Mouse (Mus musculus) natural killer cell, adult 2 months (primary cell): Measurements from ENCODE around the gene Clps.
"Not testable (repeated sequence)": the region's sequence is repeated elsewhere in the genome, so short reads cannot be mapped to it uniquely, and the experiment has no call there.

Source experiments
- DNase-seq, 2 experiments: peaks; one replicate each; pipeline ENCODE4 v3.0.0; 2022; ENCODE audit warnings: low spot score in 2 of 2

The Clps gene

DNA sequence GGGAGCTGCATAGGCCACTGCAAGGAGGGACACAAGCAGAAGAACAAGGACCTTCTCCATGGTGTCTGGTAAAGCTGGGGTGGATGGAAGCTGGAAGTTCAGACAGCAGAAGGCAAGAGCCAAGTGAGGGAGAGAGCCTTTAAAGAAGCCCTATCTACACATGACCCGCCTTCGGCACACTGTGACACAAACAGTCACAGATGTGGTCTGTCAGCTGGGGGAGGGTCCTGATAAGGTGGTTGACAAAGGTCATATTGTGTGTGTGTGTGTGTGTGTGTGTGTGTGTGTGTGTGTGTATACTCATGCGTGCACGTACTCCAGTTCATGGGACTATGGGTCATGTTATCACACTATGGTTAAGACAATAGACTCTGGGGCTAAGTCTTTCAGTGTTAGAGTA lies at the start of gene Clps:
Gene Clps (minus strand): TSS at position 169 of the 400 bp plus-strand sequence.
- no peak for DNase-seq

DNA sequence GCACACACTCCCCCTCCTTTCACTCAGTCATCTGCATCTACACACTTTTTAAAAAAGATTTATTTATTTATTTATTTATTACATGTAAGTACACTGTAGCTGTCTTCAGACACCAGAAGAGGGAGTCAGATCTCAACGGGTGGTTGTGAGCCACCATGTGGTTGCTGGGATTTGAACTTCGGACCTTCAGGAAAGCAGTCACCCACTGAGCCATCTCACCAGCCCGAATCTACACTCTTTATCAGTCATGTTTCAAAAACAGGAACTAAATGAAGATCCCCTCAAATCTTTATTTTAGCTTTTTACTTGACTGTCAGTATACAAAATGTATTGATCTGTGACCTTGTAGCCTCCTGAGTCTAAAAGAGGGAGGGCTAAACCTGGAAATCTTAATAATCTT lies 49.0 kb upstream of the Clps start:
- no peak for DNase-seq

DNA sequence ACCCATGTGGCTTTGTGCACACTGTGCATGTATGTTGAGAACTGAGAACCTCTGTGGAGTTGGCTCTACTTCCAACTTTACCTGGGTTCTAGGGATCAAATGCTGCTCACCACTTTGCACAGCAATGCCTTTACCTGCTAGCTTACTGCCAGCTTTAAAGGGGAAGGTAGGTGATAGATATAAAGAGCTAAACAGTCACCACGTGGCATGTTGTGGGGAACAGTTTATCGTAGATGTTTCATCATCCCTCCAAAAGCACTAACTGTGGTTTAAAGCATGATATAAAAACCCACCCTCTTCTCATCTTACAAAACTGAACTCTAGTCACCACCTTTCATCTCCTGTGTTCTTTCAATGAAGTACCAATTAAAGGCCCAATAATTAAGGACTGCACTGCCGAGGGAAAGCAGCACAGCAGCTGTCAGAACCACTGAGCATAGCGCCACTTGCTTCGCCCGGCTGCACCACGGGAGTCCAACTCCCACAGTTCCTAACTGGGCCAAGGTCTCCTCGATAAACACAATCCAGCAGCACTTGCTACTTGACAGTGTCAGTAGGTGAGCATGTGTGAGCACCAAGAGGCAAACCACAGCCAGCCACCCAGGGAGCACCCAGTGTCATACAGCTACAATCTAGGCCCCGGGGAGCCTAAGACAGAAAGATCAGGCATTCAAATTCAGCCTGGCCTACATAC lies 41.1 kb upstream of the Clps start:
- no peak for DNase-seq

DNA sequence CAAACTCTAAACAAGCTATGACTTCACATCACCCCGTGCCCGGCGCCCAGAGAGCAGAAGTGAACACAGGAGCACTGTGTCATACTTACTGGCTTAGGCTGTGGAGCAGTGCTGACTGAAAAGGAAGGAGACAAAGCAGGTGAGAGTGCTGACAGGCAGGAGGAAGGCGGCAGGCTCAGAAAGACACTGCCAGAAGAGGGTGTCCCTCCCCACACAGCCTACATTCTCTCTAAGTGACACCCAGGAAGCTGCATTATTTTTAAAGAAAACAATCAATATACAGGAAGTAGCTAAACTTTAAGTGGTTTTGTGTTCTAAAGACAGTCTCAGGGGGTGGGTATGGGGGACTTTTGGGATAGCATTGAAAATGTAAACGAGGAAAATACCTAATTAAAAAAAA lies 40.2 kb upstream of the Clps start:
- DNase-seq, result no peak

DNA sequence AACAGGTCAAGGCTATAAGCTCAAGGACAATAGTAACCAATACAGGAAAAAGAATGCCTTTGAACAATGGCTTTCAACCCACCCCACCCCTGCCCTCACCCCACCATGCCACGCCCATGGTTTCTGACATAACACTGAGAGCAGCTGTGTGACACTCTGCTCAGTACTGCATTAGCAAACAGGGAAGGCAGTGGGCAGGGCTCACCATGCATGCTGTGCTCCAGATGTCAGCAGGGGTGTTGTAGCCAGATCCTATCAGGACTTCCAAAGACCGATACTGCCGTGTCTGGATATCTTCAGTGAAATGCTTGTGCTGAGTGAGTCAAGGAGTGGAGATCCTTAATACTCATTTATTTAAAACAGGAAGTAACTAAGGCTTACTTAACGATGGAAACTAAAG lies 33.4 kb upstream of the Clps start:
- no peak for DNase-seq

DNA sequence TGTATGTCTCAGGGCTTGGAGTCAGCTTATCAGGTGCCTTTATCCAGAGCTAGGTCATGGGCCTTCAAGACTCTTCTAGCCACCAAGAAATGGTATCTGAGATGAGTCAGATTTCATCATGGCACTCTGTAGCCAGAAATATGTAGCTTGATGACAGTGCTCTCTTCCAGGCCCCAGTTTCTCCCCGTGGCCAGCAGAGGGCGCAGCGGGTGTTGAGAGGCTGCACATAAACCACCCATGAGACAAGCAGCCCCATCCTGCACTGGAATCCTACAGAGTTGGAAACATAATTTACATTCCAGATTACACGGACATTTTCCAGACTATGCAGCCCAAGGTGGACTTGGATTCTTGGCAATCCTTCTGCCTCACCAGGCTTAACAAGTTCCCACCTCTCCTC lies 32.4 kb upstream of the Clps start:
- peak; percentile 52 to 70 for DNase-seq

GRCm38 (mm10) chr17:28591476-28591875 lies 30.9 kb upstream of the Clps start:
- DNase-seq, result no peak

- no peak for DNase-seq
Measured at GRCm38 (mm10) chr17:28590596-28590995, 30.0 kb upstream of the Clps start.

DNA sequence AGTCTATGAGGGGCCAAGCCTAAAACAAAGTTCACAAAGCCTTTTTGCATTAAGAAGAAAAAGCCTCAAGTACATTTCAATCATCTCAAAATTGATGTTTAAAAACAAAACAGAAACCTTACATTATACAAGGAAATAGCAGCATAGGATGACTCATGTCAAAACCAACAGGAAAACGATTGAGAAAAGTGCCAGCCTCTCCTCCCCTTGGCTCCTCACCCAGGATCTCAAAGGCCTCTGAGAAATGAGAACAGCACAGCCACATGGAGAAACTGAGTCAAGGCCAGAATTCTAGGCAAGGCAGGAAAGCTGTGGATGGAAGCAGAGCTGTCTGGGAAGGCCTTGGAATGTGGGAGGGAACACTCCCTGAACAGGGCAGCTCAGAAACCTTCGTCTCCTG lies 28.0 kb upstream of the Clps start:
- DNase-seq, result no peak

DNA sequence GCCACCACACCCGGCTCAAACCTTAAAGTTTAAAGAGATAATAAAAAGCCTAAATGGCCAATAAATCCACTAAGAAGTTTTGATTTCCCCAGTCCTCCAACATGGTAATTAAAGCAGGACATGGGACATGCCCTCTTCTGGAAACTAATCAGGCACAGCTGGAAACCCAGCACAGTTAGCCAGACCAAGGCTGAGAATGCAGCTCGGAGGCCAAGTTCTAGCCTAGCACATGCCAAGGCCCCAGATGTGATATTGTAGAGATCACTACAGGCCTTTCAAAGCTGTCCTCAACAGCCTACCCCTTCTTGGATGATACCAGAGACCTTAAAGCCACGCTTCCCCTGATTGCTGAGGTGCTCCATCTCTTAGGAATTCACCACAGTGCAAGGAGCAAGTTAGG lies 25.9 kb upstream of the Clps start:
- no peak for DNase-seq

DNA sequence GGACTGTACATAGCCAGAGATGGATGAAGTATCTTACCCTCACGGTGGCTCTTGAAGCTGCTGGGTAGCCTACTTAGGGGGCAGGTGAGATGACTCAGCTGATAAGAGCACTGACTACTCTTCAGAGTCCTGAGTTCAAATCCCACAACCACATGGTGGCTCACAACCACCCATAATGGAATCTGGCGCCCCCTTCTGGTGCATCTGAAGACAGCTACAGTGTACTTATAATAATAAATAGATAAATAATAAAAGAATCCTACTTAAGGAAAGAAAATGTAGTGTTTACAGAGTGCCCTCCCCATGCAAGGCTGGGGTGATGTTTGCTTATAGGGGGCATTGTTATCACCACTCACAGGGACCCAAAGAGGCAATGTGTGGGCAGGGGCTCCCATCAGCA lies 20.5 kb upstream of the Clps start:
- DNase-seq, result no peak

DNA sequence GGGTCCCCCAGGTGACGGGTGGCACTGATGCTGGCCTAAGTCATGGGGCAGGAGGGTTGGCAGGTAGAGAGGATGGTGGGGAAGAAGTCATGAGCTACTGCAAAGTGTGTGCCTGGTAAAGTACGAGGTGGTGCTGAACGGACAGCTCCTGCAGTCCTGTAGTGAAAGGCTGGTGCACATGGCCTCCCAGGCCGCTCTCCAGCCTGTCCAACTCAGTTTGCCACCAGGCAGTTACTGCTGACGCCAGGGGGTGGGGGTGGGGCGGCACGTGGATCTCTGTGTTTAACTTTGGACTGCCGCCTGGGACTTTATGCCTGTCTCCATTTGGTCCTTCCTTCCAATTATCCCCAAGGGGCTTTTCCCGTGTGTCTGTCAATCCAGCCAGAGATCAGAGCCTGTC lies 19.8 kb upstream of the Clps start:
- DNase-seq, result peak; percentile 17 to 40

GRCm38 (mm10) chr17:28575244-28576125 lies 14.9 kb upstream of the Clps start, which contains the start of gene Lhfpl5:
Gene Lhfpl5, plus strand, starts transcription at chr17:28575641.
- DNase-seq, result peak; percentile 8 to 19

GRCm38 (mm10) chr17:28572941-28573340 lies 12.4 kb upstream of the Clps start:
- no peak for DNase-seq

- DNase-seq, result no peak
Measured at GRCm38 (mm10) chr17:28572521-28572920, 12.0 kb upstream of the Clps start.

DNA sequence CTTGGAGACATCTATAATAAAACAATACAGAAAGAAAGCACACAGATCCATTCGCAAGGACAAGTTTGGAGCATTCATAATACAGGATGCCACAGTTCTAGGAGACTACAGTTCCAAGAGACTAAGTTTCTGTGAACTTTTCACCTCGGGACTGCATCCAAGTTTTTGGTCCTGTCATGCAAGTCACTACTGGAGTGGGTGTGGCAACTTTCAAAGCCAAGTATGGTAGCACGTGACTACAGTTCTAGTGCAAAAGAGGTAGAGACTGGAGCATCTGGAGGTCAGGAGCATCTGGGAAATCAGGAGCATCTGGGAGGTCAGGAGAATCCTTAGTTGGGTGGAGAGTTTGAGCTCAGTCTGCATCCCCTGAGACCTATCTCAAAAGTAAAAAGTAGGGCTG lies 11.3 kb upstream of the Clps start:
- DNase-seq, result no peak

- DNase-seq, result no peak
Measured at GRCm38 (mm10) chr17:28567541-28567940, 7.0 kb upstream of the Clps start.

- DNase-seq, result no peak
Measured at GRCm38 (mm10) chr17:28565181-28565580, 4.6 kb upstream of the Clps start.

DNA sequence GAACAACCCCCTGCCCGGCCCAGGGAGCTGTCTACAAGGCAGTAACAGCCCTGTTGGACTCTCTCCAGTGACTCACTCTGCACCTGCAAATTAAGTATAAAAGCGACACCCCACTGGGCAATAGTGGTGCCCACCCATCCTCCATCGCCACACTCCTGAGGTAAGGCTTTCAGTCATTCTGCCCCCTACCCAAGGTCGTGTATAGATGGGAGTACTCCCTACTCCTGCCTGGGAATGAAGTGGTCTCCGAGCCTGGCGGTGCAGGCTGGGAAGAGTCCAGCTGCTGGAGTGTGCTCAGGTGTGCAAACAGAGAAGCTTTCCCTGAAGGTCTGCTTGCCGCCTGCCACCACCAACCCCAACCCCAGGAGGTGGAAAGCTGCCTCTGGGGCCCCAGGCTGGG lies 1.0 kb upstream of the Clps start:
- DNase-seq, result no peak

- no peak for DNase-seq
Measured at GRCm38 (mm10) chr17:28557772-28558171, 2.8 kb downstream of the Clps start.

GRCm38 (mm10) chr17:28556635-28557396 lies 3.8 kb downstream of the Clps start:
- DNase-seq, result no peak

GRCm38 (mm10) chr17:28554021-28554420 lies 6.5 kb downstream of the Clps start:
- not testable (repeated sequence) for DNase-seq
